Mouse (Mus musculus) olfactory bulb, adult 2 months (tissue): ENCODE measurements around the gene Fsip1. TPM values are rescaled to one million over a fixed set of nuclear protein-coding genes. Genes with fewer than 3 reads are reported as not detected.

Source experiments
- H3K27ac ChIP-seq: fragments of 200-500 bp; 2 replicates; pipeline ENCODE4 v1.5.1; 2012; ENCODE audit warnings: low read depth, low read length; ENCODE audit not compliant: insufficient read depth
- H3K4me1 ChIP-seq: fragments of 200-500 bp; 2 replicates; pipeline ENCODE4 v1.6.1; 2012; ENCODE audit warnings: low read length; ENCODE audit not compliant: control insufficient read depth, insufficient read depth
- H3K4me3 ChIP-seq: fragments of 200-500 bp; 2 replicates; pipeline ENCODE4 v1.5.1; 2012; ENCODE audit warnings: mild to moderate bottlenecking, low read depth, low read length, moderate library complexity; ENCODE audit not compliant: insufficient read depth
- CTCF ChIP-seq: fragments of 200-500 bp; IDR thresholded peaks from 2 replicates; pipeline ENCODE4 v1.5.1; 2012; ENCODE audit warnings: low read depth, mild to moderate bottlenecking, low read length, moderate library complexity; ENCODE audit not compliant: insufficient read depth
- POLR2A ChIP-seq: fragments of 200-500 bp; IDR thresholded peaks from 2 replicates; pipeline ENCODE4 v1.6.1; 2012; ENCODE audit warnings: mild to moderate bottlenecking, low read depth, low read length, moderate library complexity; ENCODE audit not compliant: insufficient read depth
- WGBS: fragments of 180-500 bp; shearing (Covaris S2); methylation state at CpG from one replicate; pipeline ENCODE4 v1.1.7; 2018; 5-methylcytosine and 5-hydroxymethylcytosine counted together
- polyA plus RNA-seq: library from polyadenylated mRNA; stranded (reverse); fragments of >200 nt; gene quantifications from 2 replicates; pipeline ENCODE4 v1.2.4, GENCODE M21; 2012; ENCODE audit warnings: low replicate concordance; ENCODE audit not compliant: missing spikeins, insufficient read depth, insufficient read length

Gene Fsip1
- polyA plus RNA-seq, 1 experiment = not detected

- no peak overlapping the region for H3K27ac ChIP-seq
- TF ChIP-seq POLR2A (no peak), CTCF (no peak)
- no peak overlapping the region for H3K4me3 ChIP-seq
- H3K4me1 ChIP-seq = no peaks in the 10 kb centered on the region
- WGBS = 70% methylated on average over 3 of the region's 3 CpGs
These were observed 21.2 kb downstream of the Fsip1 start for GRCm38 (mm10) chr2:118235614-118236013.

GRCm38 (mm10) chr2:118230544-118230943, 26.2 kb downstream of the Fsip1 start:
- Histone ChIP-seq H3K4me3 (no peak overlapping the region), H3K4me1 (no peaks in the 10 kb centered on the region), H3K27ac (no peak overlapping the region)
- WGBS = 90% methylated on average over 3 of the region's 3 CpGs
- TF ChIP-seq CTCF (no peak), POLR2A (no peak)

GRCm38 (mm10) chr2:118228486-118229079, 28.2 kb downstream of the Fsip1 start:
- Histone ChIP-seq H3K4me1 (no peaks in the 10 kb centered on the region), H3K4me3 (no peak overlapping the region), H3K27ac (no peak overlapping the region)
- TF ChIP-seq CTCF = no peak
- TF ChIP-seq POLR2A = no peak
- WGBS = 79% methylated on average over 4 of the region's 4 CpGs

- TF ChIP-seq POLR2A (no peak), CTCF (no peak)
- 78% methylated on average over 10 of the region's 10 CpGs for WGBS
- Histone ChIP-seq H3K4me1 (no peaks in the 10 kb centered on the region), H3K27ac (no peak overlapping the region), H3K4me3 (no peak overlapping the region)
These were observed 31.3 kb downstream of the Fsip1 start for GRCm38 (mm10) chr2:118225316-118226041.

- H3K4me3 ChIP-seq = no peak overlapping the region
- H3K4me1 ChIP-seq = no peaks in the 10 kb centered on the region
- TF ChIP-seq CTCF = no peak
- TF ChIP-seq POLR2A = no peak
- no peak overlapping the region for H3K27ac ChIP-seq
- WGBS = 44% methylated on average over 4 of the region's 4 CpGs
These were observed 38.7 kb downstream of the Fsip1 start for GRCm38 (mm10) chr2:118217993-118218595.

GRCm38 (mm10) chr2:118209712-118210111, 47.1 kb downstream of the Fsip1 start:
- no peak for TF ChIP-seq CTCF
- no peak for TF ChIP-seq POLR2A
- Histone ChIP-seq H3K4me1 (no peaks in the 10 kb centered on the region; the same call in 1 of the 2 replicates), H3K27ac (no peak overlapping the region), H3K4me3 (no peak overlapping the region)
- 84% methylated on average over 5 of the region's 5 CpGs for WGBS

GRCm38 (mm10) chr2:118208651-118209050, 48.1 kb downstream of the Fsip1 start:
- no peak overlapping the region for H3K27ac ChIP-seq
- H3K4me3 ChIP-seq = no peak overlapping the region
- TF ChIP-seq CTCF = no peak
- TF ChIP-seq POLR2A = no peak
- H3K4me1 ChIP-seq = peaks cover 4% of the 10 kb centered on the region
- WGBS = 73% methylated on average over 5 of the region's 5 CpGs

GRCm38 (mm10) chr2:118205991-118206585, 50.7 kb downstream of the Fsip1 start:
- H3K4me1 ChIP-seq = peaks cover 7% of the 10 kb centered on the region
- H3K27ac ChIP-seq = no peak overlapping the region
- no peak for TF ChIP-seq CTCF
- no peak for TF ChIP-seq POLR2A
- 75% methylated on average over 8 of the region's 8 CpGs for WGBS
- H3K4me3 ChIP-seq = no peak overlapping the region

- peaks cover 7% of the 10 kb centered on the region for H3K4me1 ChIP-seq
- no peak overlapping the region for H3K27ac ChIP-seq
- WGBS = 78% methylated on average over 4 of the region's 4 CpGs
- TF ChIP-seq CTCF = no peak
- no peak for TF ChIP-seq POLR2A
- no peak overlapping the region for H3K4me3 ChIP-seq
These were observed 52.1 kb downstream of the Fsip1 start for GRCm38 (mm10) chr2:118204646-118205045.
